Mouse (Mus musculus): Measurements from ENCODE around the gene Gm1113. TPM values are rescaled to one million over a fixed set of nuclear protein-coding genes. Genes with fewer than 3 reads are reported as not detected.

Gene Gm1113
- polyA plus RNA-seq, 1 experiment from 2014 or later, result not detected

DNA sequence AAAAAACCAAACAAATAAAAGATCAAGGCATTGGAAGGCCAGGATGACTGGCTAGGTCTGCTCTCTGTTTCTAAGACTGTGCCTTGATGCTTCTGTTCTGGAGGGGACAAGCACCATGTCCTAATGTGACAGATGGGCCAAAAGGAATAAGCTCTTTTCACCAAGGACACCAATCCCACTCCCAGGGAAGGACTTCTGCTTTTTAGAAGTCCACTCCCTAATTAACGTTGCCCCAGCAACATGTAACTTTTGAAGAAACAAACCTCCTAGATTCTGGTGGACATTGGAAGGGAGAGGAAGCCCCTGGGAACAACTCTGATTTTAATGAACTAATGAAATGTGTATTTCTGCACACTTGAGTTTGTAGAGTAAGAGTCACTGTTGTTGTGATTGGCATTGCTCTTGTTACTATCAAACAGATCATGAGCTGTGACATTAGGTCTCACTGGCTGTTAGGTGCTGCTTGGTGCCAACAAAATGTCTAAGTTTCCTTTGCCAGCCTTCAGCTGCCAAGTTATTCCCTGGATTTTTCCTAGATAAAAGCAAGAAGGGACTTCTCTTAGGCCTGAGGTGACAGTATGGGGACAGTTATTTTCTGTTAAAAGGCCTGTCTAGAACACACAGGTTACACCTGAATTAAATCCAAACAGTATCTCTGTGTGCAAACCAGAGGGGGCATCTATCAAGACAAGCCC lies 4.9 kb upstream of the Gm1113 start:
- Histone ChIP-seq H3K36me3 (ENCODE audit: insufficient read depth, low read length) (no peaks in the 10 kb centered on the region), H3K4me2 (ENCODE audit: low read length) (no peak overlapping the region), H3K27me3 (ENCODE audit: insufficient read depth, low read length) (no peaks in the 10 kb centered on the region), H3K9me3 (replicated peaks; ENCODE audit: low read length) (no peaks in the 10 kb centered on the region), H3K4me1 (replicated peaks; ENCODE audit: insufficient read depth, low read length) (no peaks in the 10 kb centered on the region), H3K4me3 (replicated peaks; ENCODE audit: low read depth, low read length) (no peak overlapping the region), H3K27ac (no peak overlapping the region), H3K9ac (ENCODE audit: low read depth, low read length) (no peak overlapping the region)
- no peak for TF ChIP-seq CTCF (IDR thresholded peaks at IDR 0.05; ENCODE audit: low read depth)
- ATAC-seq (replicated peaks; ENCODE audit: low FRiP score, low read depth) (no peak), DNase-seq (ENCODE audit: low spot score) (no peak)
- WGBS, result 70% methylated on average over 1 of the region's 1 CpGs

DNA sequence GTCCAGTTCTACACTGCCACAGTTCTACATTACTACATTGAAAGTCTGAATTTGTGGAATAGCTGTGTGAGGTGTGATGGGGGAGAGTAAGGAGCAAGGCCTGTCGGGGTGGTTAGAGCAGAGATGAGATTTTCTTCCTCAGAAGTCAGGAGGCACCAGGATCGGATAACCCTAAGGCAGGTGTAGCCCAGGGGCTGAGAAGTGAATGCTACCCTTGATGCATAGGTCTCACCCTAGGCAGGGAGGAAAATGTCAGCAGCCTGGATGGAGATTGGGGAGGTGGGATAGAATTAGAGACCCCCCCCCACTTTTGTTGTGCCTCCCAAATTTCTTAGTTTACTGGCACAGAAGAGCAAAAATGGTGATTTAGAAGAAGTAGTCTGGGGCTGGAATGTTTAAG lies 4.2 kb upstream of the Gm1113 start:
- WGBS, result 60% methylated on average over 2 of the region's 2 CpGs
- Histone ChIP-seq H3K36me3 (ENCODE audit: insufficient read depth, low read length) (no peaks in the 10 kb centered on the region), H3K27me3 (ENCODE audit: insufficient read depth, low read length) (no peaks in the 10 kb centered on the region), H3K4me1 (replicated peaks; ENCODE audit: insufficient read depth, low read length) (no peaks in the 10 kb centered on the region), H3K27ac (no peak overlapping the region), H3K4me2 (ENCODE audit: low read length) (no peak overlapping the region), H3K9me3 (replicated peaks; ENCODE audit: low read length) (no peaks in the 10 kb centered on the region), H3K4me3 (replicated peaks; ENCODE audit: low read depth, low read length) (no peak overlapping the region), H3K9ac (ENCODE audit: low read depth, low read length) (no peak overlapping the region)
- TF ChIP-seq CTCF (IDR thresholded peaks at IDR 0.05; ENCODE audit: low read depth), result no peak
- ATAC-seq (replicated peaks; ENCODE audit: low FRiP score, low read depth), result no peak
- no peak for DNase-seq (ENCODE audit: low spot score)

DNA sequence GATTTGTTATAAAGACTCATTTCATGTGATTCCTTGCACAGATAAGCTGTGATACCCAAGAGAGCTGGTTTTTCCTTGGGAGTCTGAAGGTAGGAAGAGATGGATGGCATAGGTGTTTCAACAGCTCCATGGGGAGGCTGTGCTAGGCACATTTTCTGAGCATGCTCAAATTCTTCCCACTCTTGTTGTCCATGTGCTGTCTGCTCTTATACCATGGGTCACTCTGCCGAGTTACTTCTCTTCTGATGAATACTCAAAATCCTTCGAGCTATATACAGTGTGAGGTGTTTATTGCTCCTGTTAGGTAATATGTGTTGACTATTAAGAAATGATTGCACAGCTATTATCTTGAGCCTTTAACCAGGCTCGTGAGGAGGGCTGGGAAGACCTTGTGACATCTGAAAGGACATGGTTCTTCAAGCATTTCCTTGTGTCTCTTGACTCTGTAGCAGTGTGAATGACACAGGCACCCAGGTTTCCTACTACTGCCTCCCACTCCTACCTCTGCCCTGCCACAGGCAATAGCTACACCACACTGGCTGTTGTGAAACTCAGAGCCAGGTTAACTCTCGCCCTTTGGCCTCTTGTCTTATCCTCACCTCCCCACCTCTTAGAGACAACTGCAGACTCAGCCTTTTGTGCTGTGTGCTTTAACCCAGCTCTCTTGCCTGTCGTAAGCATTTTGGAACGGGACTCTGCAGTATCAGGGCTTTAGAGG lies 2.7 kb upstream of the Gm1113 start:
- Histone ChIP-seq H3K9ac (ENCODE audit: low read depth, low read length) (no peak overlapping the region), H3K27ac (no peak overlapping the region), H3K4me2 (ENCODE audit: low read length) (no peak overlapping the region), H3K4me1 (replicated peaks; ENCODE audit: insufficient read depth, low read length) (no peaks in the 10 kb centered on the region), H3K9me3 (replicated peaks; ENCODE audit: low read length) (no peaks in the 10 kb centered on the region), H3K36me3 (ENCODE audit: insufficient read depth, low read length) (no peaks in the 10 kb centered on the region), H3K27me3 (ENCODE audit: insufficient read depth, low read length) (no peaks in the 10 kb centered on the region), H3K4me3 (replicated peaks; ENCODE audit: low read depth, low read length) (no peak overlapping the region)
- no peak for TF ChIP-seq CTCF (IDR thresholded peaks at IDR 0.05; ENCODE audit: low read depth)
- 67% methylated on average over 6 of the region's 6 CpGs for WGBS
- DNase-seq (ENCODE audit: low spot score), result no peak
- no peak for ATAC-seq (replicated peaks; ENCODE audit: low FRiP score, low read depth)

DNA sequence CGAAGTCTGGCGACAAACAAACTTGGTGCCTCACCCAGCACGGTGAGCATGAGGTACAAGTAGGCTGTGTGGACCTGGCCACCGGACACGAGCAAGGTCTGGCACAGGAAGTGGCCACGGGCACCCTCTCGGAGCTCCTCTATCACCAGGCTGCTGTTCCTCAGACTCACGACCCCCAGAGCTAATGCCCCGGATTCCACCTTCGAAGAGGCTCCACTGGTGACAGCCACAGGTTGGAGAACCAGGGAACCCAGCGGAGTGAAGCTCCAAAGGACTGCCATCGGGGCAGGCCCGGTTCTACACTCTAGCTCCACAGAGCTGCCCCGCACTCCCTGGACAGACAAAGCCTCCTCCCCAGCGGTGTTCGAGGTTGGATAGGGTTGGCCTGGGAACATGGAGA lies 1.4 kb downstream of the Gm1113 start:
- 91% methylated on average over 16 of the region's 16 CpGs for WGBS

DNA sequence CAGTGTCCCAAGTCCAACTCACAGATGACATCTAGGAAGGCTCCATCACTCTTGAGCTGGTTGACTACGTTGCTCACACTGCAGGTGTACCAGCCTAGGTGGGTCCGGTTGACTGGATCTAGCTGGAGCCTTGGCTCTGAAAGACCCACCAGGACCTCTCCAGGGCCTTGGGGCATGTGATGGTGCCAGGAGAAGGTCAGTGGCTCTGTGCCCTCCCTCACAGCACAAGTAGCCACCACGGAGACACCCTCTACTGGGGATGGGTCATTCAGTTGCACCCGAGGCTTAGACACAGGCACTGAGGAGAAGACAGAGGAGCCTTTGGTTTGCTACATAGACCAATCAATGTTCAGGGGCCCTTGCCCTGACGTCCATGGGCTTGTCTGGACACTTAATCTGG lies 1.9 kb downstream of the Gm1113 start:
- no peak for DNase-seq (ENCODE audit: low spot score)
- no peaks in the 10 kb centered on the region for H3K9me3 ChIP-seq (replicated peaks; ENCODE audit: low read length)
- H3K27ac ChIP-seq, result no peak overlapping the region
- H3K4me2 ChIP-seq (ENCODE audit: low read length), result no peak overlapping the region
- WGBS, result 84% methylated on average over 5 of the region's 5 CpGs
- H3K27me3 ChIP-seq (ENCODE audit: insufficient read depth, low read length), result no peaks in the 10 kb centered on the region
- no peak overlapping the region for H3K4me3 ChIP-seq (replicated peaks; ENCODE audit: low read depth, low read length)
- H3K9ac ChIP-seq (ENCODE audit: low read depth, low read length), result no peak overlapping the region
- H3K4me1 ChIP-seq (replicated peaks; ENCODE audit: insufficient read depth, low read length), result no peaks in the 10 kb centered on the region
- no peak for ATAC-seq (replicated peaks; ENCODE audit: low FRiP score, low read depth)
- TF ChIP-seq CTCF (IDR thresholded peaks at IDR 0.05; ENCODE audit: low read depth), result no peak
- no peaks in the 10 kb centered on the region for H3K36me3 ChIP-seq (ENCODE audit: insufficient read depth, low read length)

More for the DNA sequence above, 1.4 kb downstream of the Gm1113 start:
- no peak overlapping the region for H3K27ac ChIP-seq
- no peak overlapping the region for H3K9ac ChIP-seq (ENCODE audit: low read depth, low read length)
- H3K36me3 ChIP-seq (ENCODE audit: insufficient read depth, low read length), result no peaks in the 10 kb centered on the region
- no peaks in the 10 kb centered on the region for H3K9me3 ChIP-seq (replicated peaks; ENCODE audit: low read length)
- no peak for ATAC-seq (replicated peaks; ENCODE audit: low FRiP score, low read depth)
- no peak overlapping the region for H3K4me3 ChIP-seq (replicated peaks; ENCODE audit: low read depth, low read length)
- TF ChIP-seq CTCF (IDR thresholded peaks at IDR 0.05; ENCODE audit: low read depth), result no peak
- DNase-seq (ENCODE audit: low spot score), result no peak
- H3K27me3 ChIP-seq (ENCODE audit: insufficient read depth, low read length), result no peaks in the 10 kb centered on the region
- H3K4me2 ChIP-seq (ENCODE audit: low read length), result no peak overlapping the region
- no peaks in the 10 kb centered on the region for H3K4me1 ChIP-seq (replicated peaks; ENCODE audit: insufficient read depth, low read length)

DNA sequence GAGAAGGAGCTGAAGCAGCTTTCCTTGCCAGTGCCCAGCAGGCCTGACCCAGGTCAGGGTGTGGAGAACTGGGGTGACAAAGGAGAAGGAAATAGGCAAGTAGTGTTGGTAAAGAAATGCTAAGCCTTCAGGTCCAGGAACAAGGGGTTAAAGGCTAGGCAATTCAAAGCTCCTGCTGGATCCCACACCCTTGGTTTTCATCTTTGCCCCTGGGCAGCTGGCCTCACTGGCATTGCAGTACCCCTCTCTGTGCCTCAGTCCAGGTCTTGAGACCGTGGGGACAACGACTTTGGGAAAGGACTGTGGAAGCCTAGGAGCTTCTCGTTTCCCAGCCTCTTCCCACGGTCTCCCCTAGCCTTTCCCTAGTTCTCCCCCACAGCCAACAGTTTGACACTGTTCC lies 4.2 kb downstream of the Gm1113 start:
- no peak for ATAC-seq (replicated peaks; ENCODE audit: low FRiP score, low read depth)
- 88% methylated on average over 4 of the region's 4 CpGs for WGBS
- Histone ChIP-seq H3K4me1 (replicated peaks; ENCODE audit: insufficient read depth, low read length) (no peaks in the 10 kb centered on the region), H3K4me3 (replicated peaks; ENCODE audit: low read depth, low read length) (no peak overlapping the region), H3K4me2 (ENCODE audit: low read length) (no peak overlapping the region), H3K9ac (ENCODE audit: low read depth, low read length) (no peak overlapping the region), H3K27ac (no peak overlapping the region), H3K27me3 (ENCODE audit: insufficient read depth, low read length) (no peaks in the 10 kb centered on the region), H3K36me3 (ENCODE audit: insufficient read depth, low read length) (no peaks in the 10 kb centered on the region), H3K9me3 (replicated peaks; ENCODE audit: low read length) (no peaks in the 10 kb centered on the region)
- TF ChIP-seq CTCF (IDR thresholded peaks at IDR 0.05; ENCODE audit: low read depth), result no peak
- DNase-seq (ENCODE audit: low spot score), result no peak

Data from kidney, postnatal 0 days (tissue).